Mouse (Mus musculus) intestine, embryonic 15.5 days (tissue): ENCODE results near the gene Cblb. TPM values are rescaled to one million over a fixed set of nuclear protein-coding genes. Genes with fewer than 3 reads are reported as not detected.

ENCODE experiments used
- ATAC-seq: fragments of 200-750 bp; cut with Nextera tagmentation; 2 replicates; pipeline ENCODE4 v1.8.0; 2017; ENCODE audit warnings: moderate TSS enrichment, moderate library complexity
- H3K27ac ChIP-seq: fragments of 300-500 bp; sonication (generic); 2 replicates; pipeline ENCODE4 v1.5.1; 2015; ENCODE audit warnings: mild to moderate bottlenecking, inconsistent platforms
- H3K27me3 ChIP-seq: fragments of 300-500 bp; sonication (generic); replicated peaks from 2 replicates; pipeline ENCODE4 v1.6.1; 2015; ENCODE audit warnings: inconsistent platforms
- H3K36me3 ChIP-seq: fragments of 300-500 bp; sonication (generic); 2 replicates; pipeline ENCODE4 v1.6.1; 2015; ENCODE audit warnings: inconsistent platforms
- H3K4me1 ChIP-seq: fragments of 300-500 bp; sonication (generic); replicated peaks from 2 replicates; pipeline ENCODE4 v1.6.1; 2015; ENCODE audit warnings: inconsistent platforms
- H3K4me2 ChIP-seq: fragments of 300-500 bp; sonication (generic); replicated peaks from 2 replicates; pipeline ENCODE4 v1.6.1; 2015; ENCODE audit warnings: mild to moderate bottlenecking, inconsistent platforms
- H3K4me3 ChIP-seq: fragments of 300-500 bp; sonication (generic); replicated peaks from 2 replicates; pipeline ENCODE4 v1.5.1; 2015; ENCODE audit warnings: inconsistent platforms
- H3K9ac ChIP-seq: fragments of 300-500 bp; sonication (generic); 2 replicates; pipeline ENCODE4 v1.6.1; 2015; ENCODE audit warnings: inconsistent platforms
- H3K9me3 ChIP-seq: fragments of 300-500 bp; sonication (generic); 2 replicates; pipeline ENCODE4 v1.6.1; 2016; ENCODE audit warnings: inconsistent platforms
- WGBS: fragments of 180-500 bp; shearing (Covaris S2); methylation state at CpG from one replicate; pipeline ENCODE4 v1.1.7; 2015; 5-methylcytosine and 5-hydroxymethylcytosine counted together
- polyA plus RNA-seq: library from polyadenylated mRNA; unstranded; fragments of >200 nt; fragmentation: Nextera tagmentation; extraction: Ambion mirVana; gene quantifications from 2 replicates; pipeline ENCODE4 v1.2.1, GENCODE M21; 2015

The Cblb gene
- polyA plus RNA-seq, 1 experiment from 2014 or later = 7.0 TPM

GRCm38 (mm10) chr16:52023417-52023816, 7.6 kb upstream of the Cblb start:
- Histone ChIP-seq H3K9me3 (no peaks in the 10 kb centered on the region), H3K4me2 (no peak overlapping the region), H3K36me3 (no peaks in the 10 kb centered on the region), H3K27ac (no peak overlapping the region), H3K9ac (no peak overlapping the region), H3K27me3 (no peaks in the 10 kb centered on the region), H3K4me3 (no peak overlapping the region), H3K4me1 (no peaks in the 10 kb centered on the region)
- 87% methylated on average over 5 of the region's 5 CpGs for WGBS
- ATAC-seq = no peak

GRCm38 (mm10) chr16:52027326-52027725, 3.7 kb upstream of the Cblb start:
- ATAC-seq = no peak
- Histone ChIP-seq H3K9ac (no peak overlapping the region), H3K27ac (no peak overlapping the region), H3K27me3 (no peaks in the 10 kb centered on the region), H3K4me2 (no peak overlapping the region), H3K36me3 (no peaks in the 10 kb centered on the region), H3K4me1 (no peaks in the 10 kb centered on the region), H3K9me3 (no peaks in the 10 kb centered on the region), H3K4me3 (no peak overlapping the region)
- WGBS = 89% methylated on average over 4 of the region's 4 CpGs

GRCm38 (mm10) chr16:52029001-52029400, 2.0 kb upstream of the Cblb start:
- Histone ChIP-seq H3K4me3 (no peak overlapping the region), H3K27me3 (no peaks in the 10 kb centered on the region)

GRCm38 (mm10) chr16:52031712-52032251, 757 bp downstream of the Cblb start:
- no peaks in the 10 kb centered on the region for H3K9me3 ChIP-seq
- no peaks in the 10 kb centered on the region for H3K27me3 ChIP-seq
- peak overlapping the region; percentile 63 for H3K4me3 ChIP-seq
- H3K36me3 ChIP-seq = no peaks in the 10 kb centered on the region; the same call in 1 of the 2 replicates
- under 1% methylated on average over 34 of the region's 37 CpGs for WGBS
- peak overlapping the region; percentile 75 for H3K9ac ChIP-seq
- H3K27ac ChIP-seq = peak overlapping the region; percentile 93
- H3K4me1 ChIP-seq = peaks cover 2% of the 10 kb centered on the region; the same call in 1 of the 2 replicates
- ATAC-seq = peak; percentile 88
- H3K4me2 ChIP-seq = peak overlapping the region; percentile 65

More at GRCm38 (mm10) chr16:52029001-52029400, 2.0 kb upstream of the Cblb start:
- Histone ChIP-seq H3K4me2 (no peak overlapping the region), H3K27ac (no peak overlapping the region), H3K4me1 (peaks cover 2% of the 10 kb centered on the region; the same call in 1 of the 2 replicates), H3K36me3 (no peaks in the 10 kb centered on the region), H3K9ac (no peak overlapping the region), H3K9me3 (no peaks in the 10 kb centered on the region)
- 81% methylated on average over 3 of the region's 3 CpGs for WGBS
- no peak for ATAC-seq

GRCm38 (mm10) chr16:52032376-52033330, 1.6 kb downstream of the Cblb start:
- Histone ChIP-seq H3K27me3 (no peaks in the 10 kb centered on the region), H3K4me3 (peak overlapping the region; percentile 63), H3K36me3 (no peaks in the 10 kb centered on the region; the same call in 1 of the 2 replicates), H3K27ac (0 out of 2 replicates have a peak overlapping the region, but pooled peaks have one; percentile 93), H3K4me2 (peak overlapping the region; percentile 65), H3K9me3 (no peaks in the 10 kb centered on the region), H3K9ac (peak overlapping the region; percentile 75), H3K4me1 (peaks cover 2% of the 10 kb centered on the region; the same call in 1 of the 2 replicates)
- 27% methylated on average over 22 of the region's 29 CpGs for WGBS
- ATAC-seq = no peak

GRCm38 (mm10) chr16:52033381-52034315, 2.6 kb downstream of the Cblb start:
- H3K36me3 ChIP-seq = no peaks in the 10 kb centered on the region; the same call in 1 of the 2 replicates
- H3K9ac ChIP-seq = no peak overlapping the region
- H3K4me1 ChIP-seq = peaks cover 2% of the 10 kb centered on the region; the same call in 1 of the 2 replicates
- H3K27ac ChIP-seq = no peak overlapping the region
- ATAC-seq = no peak
- no peaks in the 10 kb centered on the region for H3K27me3 ChIP-seq
- H3K9me3 ChIP-seq = no peaks in the 10 kb centered on the region
- no peak overlapping the region for H3K4me3 ChIP-seq
- H3K4me2 ChIP-seq = peak overlapping the region; percentile 65; the same call in 1 of the 2 replicates
- 94% methylated on average over 4 of the region's 4 CpGs for WGBS

GRCm38 (mm10) chr16:52034356-52034755, 3.3 kb downstream of the Cblb start:
- no peaks in the 10 kb centered on the region for H3K9me3 ChIP-seq
- WGBS = 88% methylated on average over 5 of the region's 5 CpGs
- H3K27me3 ChIP-seq = no peaks in the 10 kb centered on the region
- peaks cover 2% of the 10 kb centered on the region; the same call in 1 of the 2 replicates for H3K4me1 ChIP-seq
- no peak for ATAC-seq
- H3K9ac ChIP-seq = no peak overlapping the region
- no peak overlapping the region for H3K27ac ChIP-seq
- H3K36me3 ChIP-seq = no peaks in the 10 kb centered on the region; the same call in 1 of the 2 replicates
- no peak overlapping the region for H3K4me2 ChIP-seq
- no peak overlapping the region for H3K4me3 ChIP-seq

- Histone ChIP-seq H3K27me3 (no peaks in the 10 kb centered on the region), H3K4me3 (no peak overlapping the region), H3K9ac (no peak overlapping the region), H3K4me2 (no peak overlapping the region), H3K27ac (no peak overlapping the region), H3K9me3 (no peaks in the 10 kb centered on the region), H3K36me3 (no peaks in the 10 kb centered on the region; the same call in 1 of the 2 replicates), H3K4me1 (peaks cover 2% of the 10 kb centered on the region; the same call in 1 of the 2 replicates)
- no peak for ATAC-seq
- 79% methylated on average over 3 of the region's 3 CpGs for WGBS
Observed at GRCm38 (mm10) chr16:52036295-52036694, 5.3 kb downstream of the Cblb start.

- ATAC-seq = no peak
- Histone ChIP-seq H3K36me3 (no peaks in the 10 kb centered on the region; the same call in 1 of the 2 replicates), H3K4me2 (no peak overlapping the region), H3K4me1 (no peaks in the 10 kb centered on the region), H3K9me3 (no peaks in the 10 kb centered on the region), H3K9ac (no peak overlapping the region), H3K27ac (no peak overlapping the region), H3K4me3 (no peak overlapping the region), H3K27me3 (no peaks in the 10 kb centered on the region)
- WGBS = 92% methylated on average over 4 of the region's 4 CpGs
Observed at GRCm38 (mm10) chr16:52038283-52038682, 7.3 kb downstream of the Cblb start.

GRCm38 (mm10) chr16:52038821-52039220, 7.8 kb downstream of the Cblb start:
- Histone ChIP-seq H3K4me3 (no peak overlapping the region), H3K4me1 (no peaks in the 10 kb centered on the region), H3K9ac (no peak overlapping the region), H3K9me3 (no peaks in the 10 kb centered on the region), H3K27me3 (no peaks in the 10 kb centered on the region), H3K36me3 (no peaks in the 10 kb centered on the region; the same call in 1 of the 2 replicates), H3K4me2 (no peak overlapping the region), H3K27ac (no peak overlapping the region)
- 80% methylated on average over 2 of the region's 2 CpGs for WGBS
- ATAC-seq = no peak

GRCm38 (mm10) chr16:52040937-52041336, 9.9 kb downstream of the Cblb start:
- H3K9ac ChIP-seq = no peak overlapping the region
- H3K4me2 ChIP-seq = no peak overlapping the region
- H3K9me3 ChIP-seq = no peaks in the 10 kb centered on the region
- H3K36me3 ChIP-seq = no peaks in the 10 kb centered on the region
- no peaks in the 10 kb centered on the region for H3K27me3 ChIP-seq
- no peak for ATAC-seq
- no peak overlapping the region for H3K27ac ChIP-seq
- WGBS = 79% methylated on average over 4 of the region's 4 CpGs
- no peaks in the 10 kb centered on the region for H3K4me1 ChIP-seq
- H3K4me3 ChIP-seq = no peak overlapping the region
